Mouse (Mus musculus): Measurements from ENCODE around the gene 9330161L09Rik. TPM values are rescaled to one million over a fixed set of nuclear protein-coding genes. Genes with fewer than 3 reads are reported as not detected.

Gene 9330161L09Rik
- polyA plus RNA-seq, 1 experiment from 2014 or later, result 0.42 TPM

- H3K27ac ChIP-seq (replicated peaks; ENCODE audit: low read depth, low read length), result no peak overlapping the region
These were observed 39.8 kb downstream of the 9330161L09Rik start for GRCm38 (mm10) chr12:103367620-103368325.

DNA sequence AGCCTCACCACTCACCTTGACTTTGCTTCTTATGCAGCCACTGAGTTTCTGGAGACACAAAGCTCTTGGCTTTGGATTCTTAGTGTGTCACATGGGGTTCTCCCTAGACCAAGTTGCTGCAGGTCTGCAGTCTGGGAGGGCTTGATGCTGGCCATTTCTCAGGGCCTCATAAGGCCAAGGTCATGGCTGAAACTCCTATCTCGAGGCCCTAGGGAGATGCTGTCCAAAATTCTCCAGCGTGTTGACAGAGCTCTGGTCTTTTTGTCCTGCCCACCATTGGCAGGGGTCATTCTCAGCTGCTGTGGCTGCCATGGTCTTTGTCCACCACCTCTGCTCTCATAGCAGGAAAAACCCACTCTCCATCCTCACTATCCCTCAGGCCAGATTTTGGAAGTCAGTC is 40.4 kb downstream of the 9330161L09Rik start:
- ATAC-seq (replicated peaks; ENCODE audit: insufficient number of reproducible peaks, low FRiP score, low TSS enrichment, low read depth) (no peak), DNase-seq (ENCODE audit: low spot score) (no peak)
- Histone ChIP-seq H3K4me2 (ENCODE audit: low read depth, low read length) (no peak overlapping the region), H3K4me1 (ENCODE audit: control insufficient read depth, insufficient read depth, low read length) (no peaks in the 10 kb centered on the region), H3K27ac (replicated peaks; ENCODE audit: low read depth, low read length) (no peak overlapping the region), H3K9me3 (replicated peaks; ENCODE audit: control insufficient read depth, low read length) (no peaks in the 10 kb centered on the region), H3K4me3 (ENCODE audit: low read depth, low read length) (no peak overlapping the region), H3K27me3 (ENCODE audit: control insufficient read depth, insufficient read depth, low read length) (no peaks in the 10 kb centered on the region), H3K9ac (replicated peaks; ENCODE audit: low read length) (no peak overlapping the region), H3K36me3 (replicated peaks; ENCODE audit: control insufficient read depth, insufficient read depth, low read depth, low read length) (no peaks in the 10 kb centered on the region)
- 77% methylated on average over 2 of the region's 2 CpGs for WGBS

More at GRCm38 (mm10) chr12:103367620-103368325, 39.8 kb downstream of the 9330161L09Rik start:
- DNase-seq (ENCODE audit: low spot score) (peak; percentile 88), ATAC-seq (replicated peaks; ENCODE audit: insufficient number of reproducible peaks, low FRiP score, low TSS enrichment, low read depth) (peak; percentile 45)
- Histone ChIP-seq H3K4me2 (ENCODE audit: low read depth, low read length) (peak overlapping the region; percentile 7; the same call in 1 of the 2 replicates), H3K9ac (replicated peaks; ENCODE audit: low read length) (peak overlapping the region; percentile 44; the same call in 1 of the 2 replicates), H3K9me3 (replicated peaks; ENCODE audit: control insufficient read depth, low read length) (no peaks in the 10 kb centered on the region), H3K4me3 (ENCODE audit: low read depth, low read length) (no peak overlapping the region), H3K27me3 (ENCODE audit: control insufficient read depth, insufficient read depth, low read length) (no peaks in the 10 kb centered on the region), H3K36me3 (replicated peaks; ENCODE audit: control insufficient read depth, insufficient read depth, low read depth, low read length) (no peaks in the 10 kb centered on the region), H3K4me1 (ENCODE audit: control insufficient read depth, insufficient read depth, low read length) (no peaks in the 10 kb centered on the region)
- 17% methylated on average over 18 of the region's 18 CpGs for WGBS

DNA sequence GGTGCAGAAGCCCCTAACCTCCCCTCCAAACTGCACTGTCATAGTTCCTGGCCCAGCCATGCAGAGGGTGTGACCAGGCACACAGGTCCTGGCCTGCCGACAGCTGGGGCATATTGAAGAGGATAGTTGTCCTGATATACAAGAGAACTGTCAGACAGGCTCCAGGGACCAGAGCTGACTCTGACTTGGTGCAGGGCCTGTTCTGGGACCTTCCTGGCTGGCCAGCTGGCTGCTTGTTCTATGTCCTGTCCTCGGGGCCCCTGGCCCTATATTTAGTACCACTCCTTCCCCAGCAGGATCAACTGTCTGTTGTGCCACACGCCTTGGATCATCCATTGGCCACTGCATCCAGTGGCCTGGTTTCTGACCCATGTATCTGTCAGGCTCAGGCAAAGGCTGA is 45.3 kb downstream of the 9330161L09Rik start:
- Histone ChIP-seq H3K9ac (replicated peaks; ENCODE audit: low read length) (no peak overlapping the region), H3K4me1 (ENCODE audit: control insufficient read depth, insufficient read depth, low read length) (no peaks in the 10 kb centered on the region), H3K27me3 (ENCODE audit: control insufficient read depth, insufficient read depth, low read length) (no peaks in the 10 kb centered on the region), H3K4me3 (ENCODE audit: low read depth, low read length) (no peak overlapping the region), H3K27ac (replicated peaks; ENCODE audit: low read depth, low read length) (no peak overlapping the region), H3K9me3 (replicated peaks; ENCODE audit: control insufficient read depth, low read length) (no peaks in the 10 kb centered on the region), H3K4me2 (ENCODE audit: low read depth, low read length) (no peak overlapping the region), H3K36me3 (replicated peaks; ENCODE audit: control insufficient read depth, insufficient read depth, low read depth, low read length) (no peaks in the 10 kb centered on the region)
- DNase-seq (ENCODE audit: low spot score) (no peak), ATAC-seq (replicated peaks; ENCODE audit: insufficient number of reproducible peaks, low FRiP score, low TSS enrichment, low read depth) (no peak)
- 72% methylated on average over 3 of the region's 3 CpGs for WGBS

DNA sequence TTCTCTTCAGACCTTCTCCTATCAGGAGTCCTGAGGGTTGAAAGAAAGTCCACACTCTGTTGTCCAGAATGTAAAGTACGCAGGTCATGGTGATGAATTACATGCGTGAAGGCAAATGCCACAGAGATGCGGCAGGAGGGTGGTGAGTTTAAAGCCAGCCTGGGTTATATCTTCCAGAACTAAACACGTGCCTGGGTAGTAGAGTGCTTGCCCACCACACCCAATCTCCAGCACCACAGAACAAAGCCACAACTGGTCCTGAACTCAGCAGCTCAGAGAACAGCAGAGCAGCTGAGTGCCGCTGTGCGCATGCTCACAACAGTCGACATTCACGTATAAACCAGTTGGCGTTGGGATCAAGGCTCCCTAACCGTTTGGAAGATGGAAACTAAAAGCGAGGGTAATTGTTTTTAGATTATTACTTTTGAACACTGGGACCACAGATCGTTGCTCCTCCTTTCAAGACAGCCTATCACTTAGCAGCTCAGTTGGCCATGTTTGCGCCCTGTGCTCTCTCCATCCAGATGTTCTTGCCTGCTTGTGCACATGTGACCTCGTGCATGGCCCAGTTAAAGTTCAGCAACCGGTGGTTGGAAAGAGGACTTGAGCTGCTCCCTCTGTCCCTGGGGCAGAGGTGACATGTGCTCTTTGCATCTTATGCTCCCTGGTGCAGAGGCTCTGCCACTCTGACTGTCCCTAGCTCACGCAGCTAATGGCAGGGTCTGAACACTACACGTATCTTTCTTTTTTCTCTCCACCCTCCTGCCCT is 45.9 kb downstream of the 9330161L09Rik start:
- 83% methylated on average over 17 of the region's 17 CpGs for WGBS
- H3K9ac ChIP-seq (replicated peaks; ENCODE audit: low read length), result no peak overlapping the region
- no peaks in the 10 kb centered on the region for H3K4me1 ChIP-seq (ENCODE audit: control insufficient read depth, insufficient read depth, low read length)

GRCm38 (mm10) chr12:103360812-103361211 is 46.8 kb downstream of the 9330161L09Rik start:
- no peak for DNase-seq (ENCODE audit: low spot score)
- Histone ChIP-seq H3K4me3 (ENCODE audit: low read depth, low read length) (no peak overlapping the region), H3K27ac (replicated peaks; ENCODE audit: low read depth, low read length) (no peak overlapping the region), H3K27me3 (ENCODE audit: control insufficient read depth, insufficient read depth, low read length) (no peaks in the 10 kb centered on the region), H3K36me3 (replicated peaks; ENCODE audit: control insufficient read depth, insufficient read depth, low read depth, low read length) (no peaks in the 10 kb centered on the region), H3K9ac (replicated peaks; ENCODE audit: low read length) (no peak overlapping the region), H3K4me2 (ENCODE audit: low read depth, low read length) (no peak overlapping the region), H3K9me3 (replicated peaks; ENCODE audit: control insufficient read depth, low read length) (no peaks in the 10 kb centered on the region), H3K4me1 (ENCODE audit: control insufficient read depth, insufficient read depth, low read length) (no peaks in the 10 kb centered on the region)
- WGBS, result 87% methylated on average over 8 of the region's 8 CpGs
- no peak for ATAC-seq (replicated peaks; ENCODE audit: insufficient number of reproducible peaks, low FRiP score, low TSS enrichment, low read depth)

More for the DNA sequence above, 45.9 kb downstream of the 9330161L09Rik start:
- ATAC-seq (replicated peaks; ENCODE audit: insufficient number of reproducible peaks, low FRiP score, low TSS enrichment, low read depth) (no peak), DNase-seq (ENCODE audit: low spot score) (no peak)
- Histone ChIP-seq H3K4me2 (ENCODE audit: low read depth, low read length) (no peak overlapping the region), H3K27me3 (ENCODE audit: control insufficient read depth, insufficient read depth, low read length) (no peaks in the 10 kb centered on the region), H3K9me3 (replicated peaks; ENCODE audit: control insufficient read depth, low read length) (no peaks in the 10 kb centered on the region), H3K27ac (replicated peaks; ENCODE audit: low read depth, low read length) (no peak overlapping the region), H3K4me3 (ENCODE audit: low read depth, low read length) (no peak overlapping the region), H3K36me3 (replicated peaks; ENCODE audit: control insufficient read depth, insufficient read depth, low read depth, low read length) (no peaks in the 10 kb centered on the region)

GRCm38 (mm10) chr12:103358951-103359801 is 48.4 kb downstream of the 9330161L09Rik start:
- H3K4me1 ChIP-seq (ENCODE audit: control insufficient read depth, insufficient read depth, low read length), result no peaks in the 10 kb centered on the region
- H3K27me3 ChIP-seq (ENCODE audit: control insufficient read depth, insufficient read depth, low read length), result no peaks in the 10 kb centered on the region
- no peak overlapping the region for H3K9ac ChIP-seq (replicated peaks; ENCODE audit: low read length)
- DNase-seq (ENCODE audit: low spot score) (no peak), ATAC-seq (replicated peaks; ENCODE audit: insufficient number of reproducible peaks, low FRiP score, low TSS enrichment, low read depth) (peak; percentile 44; the same call in 1 of the 2 replicates)
- WGBS, result 46% methylated on average over 4 of the region's 4 CpGs
- H3K36me3 ChIP-seq (replicated peaks; ENCODE audit: control insufficient read depth, insufficient read depth, low read depth, low read length), result no peaks in the 10 kb centered on the region
- no peak overlapping the region for H3K4me2 ChIP-seq (ENCODE audit: low read depth, low read length)
- H3K27ac ChIP-seq (replicated peaks; ENCODE audit: low read depth, low read length), result no peak overlapping the region
- H3K9me3 ChIP-seq (replicated peaks; ENCODE audit: control insufficient read depth, low read length), result no peaks in the 10 kb centered on the region
- no peak overlapping the region for H3K4me3 ChIP-seq (ENCODE audit: low read depth, low read length)

DNA sequence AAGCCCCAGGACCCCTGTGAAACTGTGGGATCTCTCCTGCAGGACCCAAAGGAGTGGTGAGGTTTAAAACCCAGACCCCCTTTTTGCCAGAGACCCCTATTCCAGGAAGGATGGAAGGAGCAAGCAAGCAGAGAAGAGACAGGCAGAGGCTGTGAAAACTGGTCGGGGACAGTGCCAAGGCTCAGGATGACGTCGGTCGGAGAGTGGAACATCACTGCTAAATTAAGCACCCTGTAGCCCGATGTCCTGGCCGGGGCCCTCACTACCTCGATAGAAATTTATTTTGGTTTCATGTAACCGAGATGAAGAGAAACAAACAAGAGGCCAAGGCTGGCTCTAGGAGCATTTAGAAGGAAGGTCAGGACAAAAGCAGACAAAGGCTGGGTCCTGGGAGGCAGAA is 49.4 kb downstream of the 9330161L09Rik start:
- ATAC-seq (replicated peaks; ENCODE audit: insufficient number of reproducible peaks, low FRiP score, low TSS enrichment, low read depth) (no peak), DNase-seq (ENCODE audit: low spot score) (no peak)
- WGBS, result 68% methylated on average over 8 of the region's 8 CpGs
- Histone ChIP-seq H3K27me3 (ENCODE audit: control insufficient read depth, insufficient read depth, low read length) (no peaks in the 10 kb centered on the region), H3K9ac (replicated peaks; ENCODE audit: low read length) (no peak overlapping the region), H3K36me3 (replicated peaks; ENCODE audit: control insufficient read depth, insufficient read depth, low read depth, low read length) (no peaks in the 10 kb centered on the region), H3K4me2 (ENCODE audit: low read depth, low read length) (no peak overlapping the region), H3K4me3 (ENCODE audit: low read depth, low read length) (no peak overlapping the region), H3K9me3 (replicated peaks; ENCODE audit: control insufficient read depth, low read length) (no peaks in the 10 kb centered on the region), H3K27ac (replicated peaks; ENCODE audit: low read depth, low read length) (no peak overlapping the region), H3K4me1 (ENCODE audit: control insufficient read depth, insufficient read depth, low read length) (no peaks in the 10 kb centered on the region)
